Mouse (Mus musculus) hindbrain, embryonic 16.5 days (tissue): ENCODE results near the gene Thra. TPM values are rescaled to one million over a fixed set of nuclear protein-coding genes. Genes with fewer than 3 reads are reported as not detected.

ENCODE experiments used
- ATAC-seq: fragments of 200-750 bp; cut with Nextera tagmentation; 2 replicates; pipeline ENCODE4 v1.8.0; 2017; ENCODE audit warnings: moderate TSS enrichment, moderate library complexity
- H3K27ac ChIP-seq: fragments of 300-500 bp; sonication (generic); 2 replicates; pipeline ENCODE4 v1.5.1; 2014; ENCODE audit warnings: low read depth, mild to moderate bottlenecking, control low read depth, low read length, moderate library complexity
- H3K27me3 ChIP-seq: fragments of 300-500 bp; sonication (generic); replicated peaks from 2 replicates; pipeline ENCODE4 v1.6.1; 2014; ENCODE audit warnings: low read length; ENCODE audit not compliant: control insufficient read depth, insufficient read depth
- H3K36me3 ChIP-seq: fragments of 300-500 bp; sonication (generic); 2 replicates; pipeline ENCODE4 v1.6.1; 2014; ENCODE audit warnings: mild to moderate bottlenecking, low read length, moderate library complexity, mixed read lengths; ENCODE audit not compliant: control insufficient read depth, insufficient read depth
- H3K4me1 ChIP-seq: fragments of 300-500 bp; sonication (generic); 2 replicates; pipeline ENCODE4 v1.6.1; 2014; ENCODE audit warnings: low read depth, low read length; ENCODE audit not compliant: control insufficient read depth, insufficient read depth
- H3K4me2 ChIP-seq: fragments of 300-500 bp; sonication (generic); 2 replicates; pipeline ENCODE4 v1.6.1; 2014; ENCODE audit warnings: mild to moderate bottlenecking, low read length, control low read depth, moderate library complexity
- H3K4me3 ChIP-seq: fragments of 300-500 bp; sonication (generic); 2 replicates; pipeline ENCODE4 v1.5.1; 2014; ENCODE audit warnings: mild to moderate bottlenecking, low read length, control low read depth, moderate library complexity
- H3K9ac ChIP-seq: fragments of 300-500 bp; sonication (generic); 2 replicates; pipeline ENCODE4 v1.6.1; 2014; ENCODE audit warnings: low read depth, mild to moderate bottlenecking, control low read depth, low read length, moderate library complexity
- H3K9me3 ChIP-seq: fragments of 300-500 bp; sonication (generic); 2 replicates; pipeline ENCODE4 v1.6.1; 2014; ENCODE audit warnings: mild to moderate bottlenecking, low read length, moderate library complexity; ENCODE audit not compliant: control insufficient read depth
- WGBS: fragments of 180-500 bp; shearing (Covaris S2); extraction: QIAGEN DNeasy Blood & Tissue Kit; methylation state at CpG from one replicate; pipeline ENCODE4 v1.1.7; 2014; 5-methylcytosine and 5-hydroxymethylcytosine counted together
- polyA plus RNA-seq: library from polyadenylated mRNA; unstranded; fragments of >200 nt; fragmentation: Nextera tagmentation; extraction: Ambion mirVana; gene quantifications from 2 replicates; pipeline ENCODE4 v1.2.1, GENCODE M21; 2015

The Thra gene
- polyA plus RNA-seq, 1 experiment from 2014 or later = 144 TPM

GRCm38 (mm10) chr11:98797909-98798308 is 57.5 kb downstream of the Thra start:
- peak overlapping the region; percentile 99 for H3K9ac ChIP-seq
- 40% methylated on average over 4 of the region's 4 CpGs for WGBS
- H3K4me2 ChIP-seq = peak overlapping the region; percentile 75
- H3K36me3 ChIP-seq = peaks cover 9% of the 10 kb centered on the region; the same call in 1 of the 2 replicates
- H3K4me3 ChIP-seq = peak overlapping the region; percentile 74
- no peak for ATAC-seq
- no peaks in the 10 kb centered on the region for H3K27me3 ChIP-seq
- no peaks in the 10 kb centered on the region for H3K9me3 ChIP-seq
- peaks cover 29% of the 10 kb centered on the region for H3K4me1 ChIP-seq
- H3K27ac ChIP-seq = no peak overlapping the region

- 96% methylated on average over 5 of the region's 5 CpGs for WGBS
- Histone ChIP-seq H3K4me1 (peaks cover 8% of the 10 kb centered on the region), H3K4me2 (no peak within 1 kb of the TSS), H3K36me3 (peaks cover 36% of the 10 kb centered on the region), H3K9me3 (no peaks in the 10 kb centered on the region), H3K27ac (no peak within 1 kb of the TSS), H3K9ac (no peak within 1 kb of the TSS), H3K27me3 (no peaks in the 10 kb centered on the region), H3K4me3 (no peak within 1 kb of the TSS)
- no peak for ATAC-seq
These were observed 64.2 kb downstream of the Thra start, which contains the start of gene Casc3 for GRCm38 (mm10) chr11:98804605-98805004. Gene Casc3, plus strand, starts transcription at chr11:98804905.

GRCm38 (mm10) chr11:98808417-98808816 is 68.0 kb downstream of the Thra start:
- no peak overlapping the region for H3K27ac ChIP-seq
- no peak overlapping the region for H3K4me2 ChIP-seq
- H3K9me3 ChIP-seq = no peaks in the 10 kb centered on the region
- H3K4me1 ChIP-seq = peaks cover 20% of the 10 kb centered on the region
- WGBS = 65% methylated on average over 2 of the region's 2 CpGs
- no peaks in the 10 kb centered on the region for H3K27me3 ChIP-seq
- H3K9ac ChIP-seq = 0 out of 2 replicates have a peak overlapping the region, but pooled peaks have one; percentile 13
- ATAC-seq = no peak
- H3K4me3 ChIP-seq = no peak overlapping the region
- peaks cover 34% of the 10 kb centered on the region for H3K36me3 ChIP-seq

- peak overlapping the region; percentile 60 for H3K4me2 ChIP-seq
- no peaks in the 10 kb centered on the region for H3K9me3 ChIP-seq
- peaks cover 20% of the 10 kb centered on the region for H3K4me1 ChIP-seq
- peaks cover 25% of the 10 kb centered on the region for H3K36me3 ChIP-seq
- WGBS = under 1% methylated on average over 79 of the region's 84 CpGs
- peak overlapping the region; percentile 91 for H3K4me3 ChIP-seq
- no peaks in the 10 kb centered on the region for H3K27me3 ChIP-seq
- peak overlapping the region; percentile 97 for H3K9ac ChIP-seq
- peak overlapping the region; percentile 98 for H3K27ac ChIP-seq
- ATAC-seq = peak; percentile 98
These were observed 69.2 kb downstream of the Thra start for GRCm38 (mm10) chr11:98809457-98810290.

- Histone ChIP-seq H3K27ac (0 out of 2 replicates have a peak overlapping the region, but pooled peaks have one; percentile 98), H3K4me2 (peak overlapping the region; percentile 55), H3K9ac (peak overlapping the region; percentile 97), H3K4me3 (peak overlapping the region; percentile 91), H3K27me3 (no peaks in the 10 kb centered on the region), H3K4me1 (peaks cover 20% of the 10 kb centered on the region), H3K9me3 (no peaks in the 10 kb centered on the region), H3K36me3 (peaks cover 21% of the 10 kb centered on the region)
- 79% methylated on average over 7 of the region's 7 CpGs for WGBS
- ATAC-seq = no peak
These were observed 70.2 kb downstream of the Thra start for GRCm38 (mm10) chr11:98810686-98811085.

- H3K4me3 ChIP-seq = no peak overlapping the region
- H3K9me3 ChIP-seq = no peaks in the 10 kb centered on the region
- 95% methylated on average over 1 of the region's 1 CpGs for WGBS
- H3K27ac ChIP-seq = no peak overlapping the region
- H3K4me1 ChIP-seq = peaks cover 1% of the 10 kb centered on the region; the same call in 1 of the 2 replicates
- no peak overlapping the region for H3K4me2 ChIP-seq
- peaks cover 36% of the 10 kb centered on the region for H3K36me3 ChIP-seq
- H3K27me3 ChIP-seq = no peaks in the 10 kb centered on the region
- H3K9ac ChIP-seq = no peak overlapping the region
- no peak for ATAC-seq
These were observed 76.3 kb downstream of the Thra start for GRCm38 (mm10) chr11:98816706-98817239.

Other genes starting within 250 kb of the Thra start
- gene Ikzf3, start 194.6 kb upstream of the Thra start, polyA plus RNA-seq = 0.35 and 0.45 TPM in 2 replicates
- 0.11 and 0.15 TPM in 2 replicates for gene Zpbp2, start 189.5 kb upstream of the Thra start, polyA plus RNA-seq
- gene Ormdl3, start 153.3 kb upstream of the Thra start, polyA plus RNA-seq = 117 and 124 TPM in 2 replicates
- gene Lrrc3c, start 142.3 kb upstream of the Thra start, polyA plus RNA-seq = not detected in 2 replicates
- gene Gm12355, start 115.0 kb upstream of the Thra start, polyA plus RNA-seq = 0.41 and 1.3 TPM in 2 replicates
- not detected in 2 replicates for gene Gsdma3, start 114.3 kb upstream of the Thra start, polyA plus RNA-seq
- not detected in 2 replicates for gene Gsdma2, start 93.9 kb upstream of the Thra start, polyA plus RNA-seq
- gene Gsdma, start 76.3 kb upstream of the Thra start, polyA plus RNA-seq = 0.08 TPM in 1 of 2 replicates, not detected in the other
- gene Psmd3, start 58.1 kb upstream of the Thra start, polyA plus RNA-seq = 186 and 189 TPM in 2 replicates
- not detected in 2 replicates for gene Csf3, start 39.4 kb upstream of the Thra start, polyA plus RNA-seq
- 62.5 and 71.1 TPM in 2 replicates for gene Med24, start 11.2 kb upstream of the Thra start, polyA plus RNA-seq
- 4.9 and 5.6 TPM in 2 replicates for gene Nr1d1, start 34.7 kb downstream of the Thra start, polyA plus RNA-seq
- 28.2 and 28.6 TPM in 2 replicates for gene Msl1, start 54.9 kb downstream of the Thra start, polyA plus RNA-seq
- gene Casc3, start 64.3 kb downstream of the Thra start, polyA plus RNA-seq = 41.7 and 49.2 TPM in 2 replicates
- gene Rapgefl1, start 96.1 kb downstream of the Thra start, polyA plus RNA-seq = 11.6 and 13.0 TPM in 2 replicates
- gene Wipf2, start 123.0 kb downstream of the Thra start, polyA plus RNA-seq = 4.1 and 4.2 TPM in 2 replicates
- 4.6 and 6.3 TPM in 2 replicates for gene Cdc6, start 167.2 kb downstream of the Thra start, polyA plus RNA-seq
- 12.1 and 16.7 TPM in 2 replicates for gene Rara, start 187.2 kb downstream of the Thra start, polyA plus RNA-seq
- gene Gjd3, start 242.4 kb downstream of the Thra start, polyA plus RNA-seq = 2.0 and 3.0 TPM in 2 replicates